Mouse (Mus musculus): Measurements from ENCODE around the gene Exoc3. TPM values are rescaled to one million over a fixed set of nuclear protein-coding genes. Genes with fewer than 3 reads are reported as not detected.

Gene Exoc3
- polyA plus RNA-seq, 1 experiment, result 28.3 TPM

- no peaks in the 10 kb centered on the region for H3K79me2 ChIP-seq (ENCODE audit: control insufficient read depth, insufficient read depth)
- no peak overlapping the region for H3K4me2 ChIP-seq (ENCODE audit: low read depth)
- TF ChIP-seq SRF (IDR thresholded peaks at IDR 0.05; ENCODE audit: control insufficient read depth, insufficient read length, low read depth) (no peak), USF1 (IDR thresholded peaks at IDR 0.05; ENCODE audit: low read depth) (no peak), MYOG (IDR thresholded peaks at IDR 0.05; ENCODE audit: control insufficient read depth in 1 of 3, insufficient read depth in 1 of 3, insufficient read length in 2 of 3, low read depth in 2 of 3) (no peak)
- H3ac ChIP-seq (ENCODE audit: control insufficient read depth, insufficient read length), result no peak overlapping the region
- H3K36me3 ChIP-seq (ENCODE audit: control insufficient read depth, insufficient read depth), result no peaks in the 10 kb centered on the region
- H3K27me3 ChIP-seq (ENCODE audit: control insufficient read depth, insufficient read depth, insufficient read length), result no peaks in the 10 kb centered on the region
- H3K4me3 ChIP-seq, result no peak overlapping the region
Measured at GRCm38 (mm10) chr13:74237574-74237973, 29.0 kb upstream of the Exoc3 start.

DNA sequence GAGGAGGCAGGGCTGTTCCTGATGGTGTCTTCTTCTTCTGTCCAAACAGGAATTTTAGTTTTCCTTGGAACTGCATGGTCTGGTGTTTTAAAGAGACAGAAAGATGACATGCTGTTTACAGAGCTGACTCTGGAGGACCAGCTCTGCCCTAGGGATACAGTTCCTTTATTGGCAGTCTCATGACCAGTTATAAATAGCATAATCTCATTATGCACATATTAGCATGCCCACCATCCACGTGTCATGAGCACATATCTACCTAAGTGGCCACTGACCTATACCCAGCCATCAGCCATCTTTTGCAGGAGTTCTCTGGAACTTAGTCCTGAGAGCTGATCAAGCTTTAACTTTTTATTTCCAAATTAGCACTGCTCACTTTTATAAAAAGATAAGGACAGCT is 12.1 kb upstream of the Exoc3 start:
- Histone ChIP-seq H3K36me3 (ENCODE audit: control insufficient read depth, insufficient read depth) (no peaks in the 10 kb centered on the region), H3K4me2 (ENCODE audit: low read depth) (no peak overlapping the region), H3K79me2 (ENCODE audit: control insufficient read depth, insufficient read depth) (no peaks in the 10 kb centered on the region), H3K27me3 (ENCODE audit: control insufficient read depth, insufficient read depth, insufficient read length) (no peaks in the 10 kb centered on the region), H3K4me3 (no peak overlapping the region), H3ac (ENCODE audit: control insufficient read depth, insufficient read length) (no peak overlapping the region)
- TF ChIP-seq MYOG (IDR thresholded peaks at IDR 0.05; ENCODE audit: control insufficient read depth in 1 of 3, insufficient read depth in 1 of 3, insufficient read length in 2 of 3, low read depth in 2 of 3), result no peak
- TF ChIP-seq TCF12 (IDR thresholded peaks at IDR 0.05; ENCODE audit: insufficient read depth, poor library complexity, severe bottlenecking), result no peak

DNA sequence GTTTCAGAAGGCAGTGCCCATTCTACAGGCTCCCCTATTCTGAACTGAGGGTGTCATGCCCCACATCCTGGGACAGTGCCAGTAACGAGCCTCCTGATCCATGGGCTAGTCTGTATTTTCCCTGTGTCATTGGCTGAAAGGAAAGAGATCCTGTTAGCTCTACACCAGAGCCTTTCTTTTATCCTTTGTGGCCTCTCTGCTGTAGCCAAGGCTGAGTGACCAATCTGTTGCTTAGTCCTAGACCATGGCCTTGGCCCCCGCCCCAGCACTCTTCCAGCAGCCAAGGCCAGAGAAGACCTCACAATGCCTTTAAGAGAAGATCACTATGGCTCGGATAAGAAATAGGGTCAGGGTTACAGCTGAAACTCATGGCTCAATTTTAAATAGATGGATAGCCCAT is 9.9 kb upstream of the Exoc3 start:
- TF ChIP-seq E2F4 (IDR thresholded peaks at IDR 0.05; ENCODE audit: insufficient read depth) (no peak), POLR2AphosphoS2 (IDR thresholded peaks at IDR 0.05; ENCODE audit: insufficient read length, low read depth) (no peak), MYOD1 (IDR thresholded peaks at IDR 0.05; ENCODE audit: control insufficient read depth in 1 of 3, insufficient read length in 2 of 3, low read depth in 2 of 3) (no peak), CEBPB (IDR thresholded peaks at IDR 0.05; ENCODE audit: insufficient read depth, poor library complexity, severe bottlenecking) (no peak), REST (IDR thresholded peaks at IDR 0.05; ENCODE audit: insufficient read depth, insufficient read length) (no peak), SRF (IDR thresholded peaks at IDR 0.05; ENCODE audit: control insufficient read depth, insufficient read length, low read depth) (no peak), TCF3 (IDR thresholded peaks at IDR 0.05; ENCODE audit: insufficient read length, low read depth) (no peak), TCF12 (IDR thresholded peaks at IDR 0.05; ENCODE audit: insufficient read depth, poor library complexity, severe bottlenecking) (no peak), MAX (IDR thresholded peaks at IDR 0.05; ENCODE audit: low read depth) (no peak), USF1 (IDR thresholded peaks at IDR 0.05; ENCODE audit: low read depth) (no peak), POLR2A (IDR thresholded peaks at IDR 0.05; ENCODE audit: insufficient read length, low read depth) (no peak), MYOG (IDR thresholded peaks at IDR 0.05; ENCODE audit: control insufficient read depth in 1 of 3, insufficient read depth in 1 of 3, insufficient read length in 2 of 3, low read depth in 2 of 3) (no peak)
- Histone ChIP-seq H3K4me3 (no peak overlapping the region), H3K36me3 (ENCODE audit: control insufficient read depth, insufficient read depth) (no peaks in the 10 kb centered on the region), H3ac (ENCODE audit: control insufficient read depth, insufficient read length) (no peak overlapping the region), H3K4me2 (ENCODE audit: low read depth) (no peak overlapping the region), H3K27me3 (ENCODE audit: control insufficient read depth, insufficient read depth, insufficient read length) (no peaks in the 10 kb centered on the region), H3K79me2 (ENCODE audit: control insufficient read depth, insufficient read depth) (no peaks in the 10 kb centered on the region)

DNA sequence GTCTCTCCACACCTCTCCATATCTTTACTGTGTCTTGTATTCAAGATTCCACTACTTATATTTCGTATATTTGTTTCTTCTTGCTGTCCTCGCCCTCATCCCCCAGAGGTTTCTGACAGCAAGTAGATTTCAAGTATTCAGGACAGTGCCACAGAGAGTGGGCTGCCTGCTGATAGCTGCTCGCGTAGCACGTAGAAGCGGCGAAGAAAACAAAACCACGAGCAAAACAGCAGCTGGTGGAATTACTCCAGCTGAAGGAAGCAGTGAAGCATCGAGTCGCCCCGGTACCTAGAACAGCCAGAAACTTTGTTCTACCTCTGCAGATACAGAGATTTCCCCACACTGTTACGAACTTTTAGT is 434 bp upstream of the Exoc3 start:
- H3K36me3 ChIP-seq (ENCODE audit: control insufficient read depth, insufficient read depth), result no peaks in the 10 kb centered on the region
- peak overlapping the region; percentile 92 for H3K4me3 ChIP-seq
- peak overlapping the region; percentile 93 for H3K4me2 ChIP-seq (ENCODE audit: low read depth)
- no peaks in the 10 kb centered on the region for H3K27me3 ChIP-seq (ENCODE audit: control insufficient read depth, insufficient read depth, insufficient read length)
- no peak for TF ChIP-seq SRF (IDR thresholded peaks at IDR 0.05; ENCODE audit: control insufficient read depth, insufficient read length, low read depth)
- no peak for TF ChIP-seq TCF12 (IDR thresholded peaks at IDR 0.05; ENCODE audit: insufficient read depth, poor library complexity, severe bottlenecking)
- no peak for TF ChIP-seq MYOD1 (IDR thresholded peaks at IDR 0.05; ENCODE audit: control insufficient read depth in 1 of 3, insufficient read length in 2 of 3, low read depth in 2 of 3)
- no peak for TF ChIP-seq POLR2AphosphoS2 (IDR thresholded peaks at IDR 0.05; ENCODE audit: insufficient read length, low read depth)
- TF ChIP-seq E2F4 (IDR thresholded peaks at IDR 0.05; ENCODE audit: insufficient read depth), result no peak
- TF ChIP-seq MAX (IDR thresholded peaks at IDR 0.05; ENCODE audit: low read depth), result no peak
- TF ChIP-seq USF1 (IDR thresholded peaks at IDR 0.05; ENCODE audit: low read depth), result no peak
- no peak for TF ChIP-seq CEBPB (IDR thresholded peaks at IDR 0.05; ENCODE audit: insufficient read depth, poor library complexity, severe bottlenecking)
- TF ChIP-seq REST (IDR thresholded peaks at IDR 0.05; ENCODE audit: insufficient read depth, insufficient read length), result no peak
- TF ChIP-seq TCF3 (IDR thresholded peaks at IDR 0.05; ENCODE audit: insufficient read length, low read depth), result no peak
- TF ChIP-seq MYOG (IDR thresholded peaks at IDR 0.05; ENCODE audit: control insufficient read depth in 1 of 3, insufficient read depth in 1 of 3, insufficient read length in 2 of 3, low read depth in 2 of 3), result no peak
- no peak for TF ChIP-seq POLR2A (IDR thresholded peaks at IDR 0.05; ENCODE audit: insufficient read length, low read depth)
- peaks cover 7% of the 10 kb centered on the region for H3K79me2 ChIP-seq (ENCODE audit: control insufficient read depth, insufficient read depth)
- H3ac ChIP-seq (ENCODE audit: control insufficient read depth, insufficient read length), result peak overlapping the region; percentile 71

DNA sequence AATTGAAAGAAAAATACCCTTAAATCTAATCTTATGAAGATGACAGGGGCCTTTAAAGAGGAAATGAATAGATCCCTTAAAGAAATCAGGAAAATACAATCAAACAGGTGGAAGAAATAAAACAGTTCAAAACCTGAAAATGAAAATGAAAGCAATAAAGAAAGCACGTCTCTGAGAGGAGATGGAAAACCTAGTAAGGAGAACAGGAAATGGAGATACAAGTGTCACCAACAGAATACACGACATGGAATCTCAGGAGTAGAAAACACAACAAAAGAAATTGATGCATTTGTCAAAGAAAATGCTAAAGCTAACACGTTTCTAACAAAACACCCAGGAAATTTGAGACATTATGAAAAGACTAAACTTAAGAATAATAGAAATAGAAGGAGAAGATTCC is 12.1 kb downstream of the Exoc3 start:
- no peak overlapping the region for H3ac ChIP-seq (ENCODE audit: control insufficient read depth, insufficient read length)
- H3K36me3 ChIP-seq (ENCODE audit: control insufficient read depth, insufficient read depth), result peaks cover 21% of the 10 kb centered on the region
- no peak overlapping the region for H3K4me3 ChIP-seq
- no peak overlapping the region for H3K4me2 ChIP-seq (ENCODE audit: low read depth)
- H3K27me3 ChIP-seq (ENCODE audit: control insufficient read depth, insufficient read depth, insufficient read length), result no peaks in the 10 kb centered on the region
- TF ChIP-seq USF1 (IDR thresholded peaks at IDR 0.05; ENCODE audit: low read depth) (no peak), E2F4 (IDR thresholded peaks at IDR 0.05; ENCODE audit: insufficient read depth) (no peak), SRF (IDR thresholded peaks at IDR 0.05; ENCODE audit: control insufficient read depth, insufficient read length, low read depth) (no peak), POLR2AphosphoS2 (IDR thresholded peaks at IDR 0.05; ENCODE audit: insufficient read length, low read depth) (no peak), CEBPB (IDR thresholded peaks at IDR 0.05; ENCODE audit: insufficient read depth, poor library complexity, severe bottlenecking) (no peak), MAX (IDR thresholded peaks at IDR 0.05; ENCODE audit: low read depth) (no peak), REST (IDR thresholded peaks at IDR 0.05; ENCODE audit: insufficient read depth, insufficient read length) (no peak), TCF12 (IDR thresholded peaks at IDR 0.05; ENCODE audit: insufficient read depth, poor library complexity, severe bottlenecking) (no peak), TCF3 (IDR thresholded peaks at IDR 0.05; ENCODE audit: insufficient read length, low read depth) (no peak), MYOD1 (IDR thresholded peaks at IDR 0.05; ENCODE audit: control insufficient read depth in 1 of 3, insufficient read length in 2 of 3, low read depth in 2 of 3) (no peak), MYOG (IDR thresholded peaks at IDR 0.05; ENCODE audit: control insufficient read depth in 1 of 3, insufficient read depth in 1 of 3, insufficient read length in 2 of 3, low read depth in 2 of 3) (no peak)
- no peaks in the 10 kb centered on the region for H3K79me2 ChIP-seq (ENCODE audit: control insufficient read depth, insufficient read depth)

Data from myocyte (in vitro differentiated cells).